Mouse (Mus musculus) embryonic facial prominence, embryonic 13.5 days (tissue): ENCODE measurements around the gene Rnf103. TPM values are rescaled to one million over a fixed set of nuclear protein-coding genes. Genes with fewer than 3 reads are reported as not detected.
"Not testable (repeated sequence)": the region's sequence is repeated elsewhere in the genome, so short reads cannot be mapped to it uniquely, and the experiment has no call there.

Experiments used
- ATAC-seq: fragments of 200-750 bp; cut with Nextera tagmentation; 2 replicates; pipeline ENCODE4 v1.8.0; 2017; ENCODE audit warnings: low read depth; ENCODE audit not compliant: insufficient number of reproducible peaks, insufficient read depth, low FRiP score, low TSS enrichment
- H3K27ac ChIP-seq: fragments of 300-500 bp; sonication (generic); 2 replicates; pipeline ENCODE4 v1.5.1; 2015; ENCODE audit warnings: moderate library complexity, mild to moderate bottlenecking, inconsistent platforms
- H3K27me3 ChIP-seq: fragments of 300-500 bp; sonication (generic); 2 replicates; pipeline ENCODE4 v1.6.1; 2015; ENCODE audit warnings: mild to moderate bottlenecking, inconsistent platforms
- H3K36me3 ChIP-seq: fragments of 300-500 bp; sonication (generic); 2 replicates; pipeline ENCODE4 v1.6.1; 2015; ENCODE audit warnings: mild to moderate bottlenecking, inconsistent platforms
- H3K4me1 ChIP-seq: fragments of 300-500 bp; sonication (generic); 2 replicates; pipeline ENCODE4 v1.6.1; 2015; ENCODE audit warnings: inconsistent platforms
- H3K4me2 ChIP-seq: fragments of 300-500 bp; sonication (generic); 2 replicates; pipeline ENCODE4 v1.6.1; 2015; ENCODE audit warnings: moderate library complexity, mild to moderate bottlenecking, inconsistent platforms
- H3K4me3 ChIP-seq: fragments of 300-500 bp; sonication (generic); 2 replicates; pipeline ENCODE4 v1.5.1; 2015; ENCODE audit warnings: mild to moderate bottlenecking, inconsistent platforms
- H3K9ac ChIP-seq: fragments of 300-500 bp; sonication (generic); 2 replicates; pipeline ENCODE4 v1.6.1; 2015; ENCODE audit warnings: mild to moderate bottlenecking, inconsistent platforms
- H3K9me3 ChIP-seq: fragments of 300-500 bp; sonication (generic); 2 replicates; pipeline ENCODE4 v1.6.1; 2016; ENCODE audit warnings: inconsistent platforms
- WGBS: fragments of 180-500 bp; shearing (Covaris S2); methylation state at CpG from one replicate; pipeline ENCODE4 v1.1.7; 2015; ENCODE audit warnings: mixed read lengths; 5-methylcytosine and 5-hydroxymethylcytosine counted together
- polyA plus RNA-seq: library from polyadenylated mRNA; unstranded; fragments of >200 nt; fragmentation: Nextera tagmentation; extraction: Ambion mirVana; gene quantifications from 2 replicates; pipeline ENCODE4 v1.2.1, GENCODE M21; 2015

Rnf103 gene
- 14.0 and 16.3 TPM in 2 replicates for polyA plus RNA-seq

- Histone ChIP-seq H3K27me3 (no peaks in the 10 kb centered on the region), H3K27ac (peak within 1 kb of the TSS; percentile 98), H3K36me3 (0 out of 2 replicates have a peak, but pooled peaks cover 2% of the 10 kb centered on the region), H3K9me3 (no peaks in the 10 kb centered on the region), H3K4me1 (peaks cover 20% of the 10 kb centered on the region), H3K4me3 (peak within 1 kb of the TSS; percentile 90), H3K9ac (peak within 1 kb of the TSS; percentile 98), H3K4me2 (peak within 1 kb of the TSS; percentile 84)
- ATAC-seq = peak; percentile 95
- under 1% methylated on average over 75 of the region's 79 CpGs for WGBS
Observed at GRCm38 (mm10) chr6:71493675-71494340, at the start of gene Rnf103. Rnf103 (plus strand) TSS chr6:71493894.

- Histone ChIP-seq H3K4me1 (peaks cover 10% of the 10 kb centered on the region; the same call in 1 of the 2 replicates), H3K27ac (no peak overlapping the region), H3K36me3 (no peaks in the 10 kb centered on the region), H3K9ac (no peak overlapping the region), H3K9me3 (no peaks in the 10 kb centered on the region), H3K4me2 (no peak overlapping the region), H3K4me3 (no peak overlapping the region), H3K27me3 (no peaks in the 10 kb centered on the region)
- WGBS = 59% methylated on average over 1 of the region's 1 CpGs
- ATAC-seq = no peak
Observed at GRCm38 (mm10) chr6:71444756-71445155, 48.9 kb upstream of the Rnf103 start.

GRCm38 (mm10) chr6:71445560-71445959 lies 48.1 kb upstream of the Rnf103 start:
- Histone ChIP-seq H3K4me3 (no peak overlapping the region), H3K36me3 (no peaks in the 10 kb centered on the region), H3K9ac (no peak overlapping the region), H3K27me3 (no peaks in the 10 kb centered on the region), H3K4me2 (no peak overlapping the region), H3K9me3 (no peaks in the 10 kb centered on the region), H3K4me1 (peaks cover 10% of the 10 kb centered on the region; the same call in 1 of the 2 replicates), H3K27ac (no peak overlapping the region)
- WGBS = 79% methylated on average over 6 of the region's 6 CpGs
- no peak for ATAC-seq

GRCm38 (mm10) chr6:71452792-71453191 lies 40.9 kb upstream of the Rnf103 start:
- H3K36me3 ChIP-seq = no peaks in the 10 kb centered on the region
- H3K27ac ChIP-seq = no peak overlapping the region
- no peak overlapping the region for H3K9ac ChIP-seq
- H3K4me1 ChIP-seq = no peaks in the 10 kb centered on the region
- H3K4me2 ChIP-seq = no peak overlapping the region
- WGBS = 74% methylated on average over 2 of the region's 2 CpGs
- no peak overlapping the region for H3K4me3 ChIP-seq
- no peaks in the 10 kb centered on the region for H3K9me3 ChIP-seq
- no peaks in the 10 kb centered on the region for H3K27me3 ChIP-seq
- no peak for ATAC-seq

GRCm38 (mm10) chr6:71453983-71454739 lies 39.5 kb upstream of the Rnf103 start:
- H3K9me3 ChIP-seq, H3K27ac ChIP-seq, ATAC-seq, H3K9ac ChIP-seq, H3K4me1 ChIP-seq, H3K4me2 ChIP-seq, H3K4me3 ChIP-seq, H3K27me3 ChIP-seq, H3K36me3 ChIP-seq: not testable (repeated sequence)

GRCm38 (mm10) chr6:71457956-71458608 lies 35.6 kb upstream of the Rnf103 start:
- no peaks in the 10 kb centered on the region for H3K27me3 ChIP-seq
- no peak overlapping the region for H3K9ac ChIP-seq
- no peaks in the 10 kb centered on the region for H3K36me3 ChIP-seq
- no peak overlapping the region for H3K4me3 ChIP-seq
- H3K27ac ChIP-seq = no peak overlapping the region
- no peaks in the 10 kb centered on the region for H3K9me3 ChIP-seq
- H3K4me2 ChIP-seq = no peak overlapping the region
- ATAC-seq = no peak
- no peaks in the 10 kb centered on the region for H3K4me1 ChIP-seq
- WGBS = 59% methylated on average over 8 of the region's 8 CpGs

GRCm38 (mm10) chr6:71465146-71465545 lies 28.5 kb upstream of the Rnf103 start:
- no peak for ATAC-seq
- no peaks in the 10 kb centered on the region for H3K36me3 ChIP-seq

GRCm38 (mm10) chr6:71467766-71468165 lies 25.9 kb upstream of the Rnf103 start:
- no peaks in the 10 kb centered on the region for H3K4me1 ChIP-seq
- H3K27me3 ChIP-seq = no peaks in the 10 kb centered on the region
- H3K36me3 ChIP-seq = no peaks in the 10 kb centered on the region
- H3K4me2 ChIP-seq = no peak overlapping the region
- no peak for ATAC-seq
- H3K9me3 ChIP-seq = no peaks in the 10 kb centered on the region
- no peak overlapping the region for H3K9ac ChIP-seq
- WGBS = 83% methylated on average over 4 of the region's 4 CpGs
- no peak overlapping the region for H3K27ac ChIP-seq
- no peak overlapping the region for H3K4me3 ChIP-seq

More at GRCm38 (mm10) chr6:71465146-71465545, 28.5 kb upstream of the Rnf103 start:
- Histone ChIP-seq H3K27me3 (no peaks in the 10 kb centered on the region), H3K4me2 (no peak overlapping the region), H3K4me3 (no peak overlapping the region), H3K27ac (no peak overlapping the region), H3K4me1 (no peaks in the 10 kb centered on the region), H3K9me3 (no peaks in the 10 kb centered on the region), H3K9ac (no peak overlapping the region)
- 78% methylated on average over 3 of the region's 3 CpGs for WGBS

- ATAC-seq = no peak
- Histone ChIP-seq H3K36me3 (no peaks in the 10 kb centered on the region), H3K4me3 (no peak overlapping the region), H3K4me1 (no peaks in the 10 kb centered on the region), H3K27ac (no peak overlapping the region), H3K9me3 (no peaks in the 10 kb centered on the region), H3K9ac (no peak overlapping the region), H3K27me3 (no peaks in the 10 kb centered on the region), H3K4me2 (no peak overlapping the region)
- WGBS = 77% methylated on average over 3 of the region's 3 CpGs
Observed at GRCm38 (mm10) chr6:71469291-71469690, 24.4 kb upstream of the Rnf103 start.

- Histone ChIP-seq H3K9ac (no peak overlapping the region), H3K4me2 (no peak overlapping the region), H3K36me3 (no peaks in the 10 kb centered on the region), H3K9me3 (no peaks in the 10 kb centered on the region), H3K4me1 (no peaks in the 10 kb centered on the region), H3K27me3 (no peaks in the 10 kb centered on the region), H3K27ac (no peak overlapping the region), H3K4me3 (no peak overlapping the region)
- no peak for ATAC-seq
- WGBS = 71% methylated on average over 4 of the region's 4 CpGs
Observed at GRCm38 (mm10) chr6:71471830-71472520, 21.7 kb upstream of the Rnf103 start.

- no peak for ATAC-seq
- H3K9ac ChIP-seq = no peak overlapping the region
- no peaks in the 10 kb centered on the region for H3K36me3 ChIP-seq
- no peaks in the 10 kb centered on the region for H3K27me3 ChIP-seq
- no peak overlapping the region for H3K27ac ChIP-seq
- no peak overlapping the region for H3K4me3 ChIP-seq
- no peak overlapping the region for H3K4me2 ChIP-seq
- H3K9me3 ChIP-seq = no peaks in the 10 kb centered on the region
- WGBS = 75% methylated on average over 1 of the region's 1 CpGs
- no peaks in the 10 kb centered on the region for H3K4me1 ChIP-seq
Observed at GRCm38 (mm10) chr6:71472786-71473185, 20.9 kb upstream of the Rnf103 start.
